Mouse (Mus musculus) adipose tissue, adult 10 weeks (tissue): ENCODE measurements around the gene Gm20905. TPM values are rescaled to one million over a fixed set of nuclear protein-coding genes. Genes with fewer than 3 reads are reported as not detected.

Source experiments
- polyA plus RNA-seq: library from polyadenylated mRNA; stranded (reverse); fragments of 350-450 nt; fragmentation: Illumina TruSeq; extraction: RNeasy Lipid Tissue Mini Kit (QIAGEN cat#74804); gene quantifications from one replicate; pipeline ENCODE4 v1.2.3, GENCODE M21; 2014; ENCODE audit warnings: low read depth, low replicate concordance

Gm20905 gene
- polyA plus RNA-seq: not detected

DNA sequence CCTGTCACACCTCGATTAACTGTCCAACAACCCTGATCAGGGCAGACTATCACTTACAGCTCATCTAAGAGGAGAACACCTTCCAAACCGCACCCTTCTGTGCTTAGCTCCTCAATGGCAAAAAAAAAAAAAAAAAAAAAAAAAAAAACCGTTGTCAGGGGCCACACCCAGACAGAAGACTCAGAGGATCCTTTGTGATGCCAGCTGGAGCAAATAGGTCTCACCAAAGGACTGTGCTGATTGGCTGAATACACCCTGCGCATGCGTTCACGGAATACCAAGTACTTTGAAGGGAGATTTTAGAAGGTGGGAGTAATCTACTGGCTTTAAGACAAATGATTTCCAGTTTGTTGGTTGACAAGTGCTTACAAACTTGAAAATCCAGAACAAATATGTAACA is at the start of gene Gm20905:
Gene Gm20905 (minus strand): TSS at position 101 of the 400 bp plus-strand sequence.

